Mouse (Mus musculus) left cerebral cortex, adult 9 months (tissue): Measurements from ENCODE around the gene Pdlim3.
"Not testable (repeated sequence)": the region's sequence is repeated elsewhere in the genome, so short reads cannot be mapped to it uniquely, and the experiment has no call there.

Source experiments
- DNase-seq, 2 experiments: peaks; one replicate each; pipeline ENCODE4 v3.0.0; 2022; ENCODE audit warnings: low spot score in 2 of 2

The Pdlim3 gene

GRCm38 (mm10) chr8:45885202-45885685 is at the start of gene Pdlim3:
Gene Pdlim3 (plus strand): TSS chr8:45885461.
- no peak for DNase-seq

GRCm38 (mm10) chr8:45843306-45843705 is 42.0 kb upstream of the Pdlim3 start:
- no peak for DNase-seq

- peak; percentile 66 to 70 for DNase-seq
These were observed 41.0 kb upstream of the Pdlim3 start for GRCm38 (mm10) chr8:45844097-45844885.

GRCm38 (mm10) chr8:45844911-45845481 is 40.3 kb upstream of the Pdlim3 start:
- DNase-seq, result no peak

GRCm38 (mm10) chr8:45845906-45846305 is 39.4 kb upstream of the Pdlim3 start:
- DNase-seq, result no peak

GRCm38 (mm10) chr8:45855118-45855517 is 30.1 kb upstream of the Pdlim3 start:
- no peak for DNase-seq

- DNase-seq, result no peak
These were observed 27.5 kb upstream of the Pdlim3 start for GRCm38 (mm10) chr8:45857734-45858133.

GRCm38 (mm10) chr8:45858391-45858790 is 26.9 kb upstream of the Pdlim3 start:
- no peak for DNase-seq

- not testable (repeated sequence) for DNase-seq
These were observed 13.7 kb upstream of the Pdlim3 start for GRCm38 (mm10) chr8:45871587-45871986.

GRCm38 (mm10) chr8:45872077-45872476 is 13.2 kb upstream of the Pdlim3 start:
- DNase-seq, result no peak

- peak in 1 of 2 experiments; percentile 59 for DNase-seq
These were observed 10.2 kb upstream of the Pdlim3 start for GRCm38 (mm10) chr8:45874945-45875626.

- DNase-seq, result no peak
These were observed 8.9 kb upstream of the Pdlim3 start for GRCm38 (mm10) chr8:45876397-45876796.

- DNase-seq, result no peak
These were observed 7.6 kb upstream of the Pdlim3 start for GRCm38 (mm10) chr8:45877680-45878079.

GRCm38 (mm10) chr8:45880457-45880856 is 4.8 kb upstream of the Pdlim3 start:
- DNase-seq, result no peak

- no peak for DNase-seq
These were observed 3.5 kb upstream of the Pdlim3 start for GRCm38 (mm10) chr8:45881726-45882125.

GRCm38 (mm10) chr8:45883793-45884192 is 1.5 kb upstream of the Pdlim3 start:
- no peak for DNase-seq

GRCm38 (mm10) chr8:45884552-45884951 is 709 bp upstream of the Pdlim3 start:
- DNase-seq, result no peak

GRCm38 (mm10) chr8:45885775-45886174 is 514 bp downstream of the Pdlim3 start:
- DNase-seq, result no peak

- DNase-seq, result no peak
These were observed 4.5 kb downstream of the Pdlim3 start for GRCm38 (mm10) chr8:45889737-45890136.

- no peak for DNase-seq
These were observed 11.3 kb downstream of the Pdlim3 start for GRCm38 (mm10) chr8:45896590-45896989.

GRCm38 (mm10) chr8:45899783-45900182 is 14.5 kb downstream of the Pdlim3 start:
- no peak for DNase-seq

GRCm38 (mm10) chr8:45901626-45902025 is 16.4 kb downstream of the Pdlim3 start:
- no peak for DNase-seq

GRCm38 (mm10) chr8:45903659-45904058 is 18.4 kb downstream of the Pdlim3 start:
- DNase-seq, result no peak
